Mouse (Mus musculus): Measurements from ENCODE around the gene Entpd1. TPM values are rescaled to one million over a fixed set of nuclear protein-coding genes. Genes with fewer than 3 reads are reported as not detected.
A peak's percentile ranks its signal among the peaks of the same experiment; 100 is the strongest.

Gene Entpd1
- polyA plus RNA-seq, 1 experiment = 8.4 TPM

GRCm38 (mm10) chr19:40630096-40630495 lies 17.9 kb downstream of the Entpd1 start:
- H3K36me3 ChIP-seq (ENCODE audit: control insufficient read depth, insufficient read depth, low read length) = no peaks in the 10 kb centered on the region
- 66% methylated on average over 3 of the region's 3 CpGs for WGBS
- no peaks in the 10 kb centered on the region for H3K27me3 ChIP-seq (replicated peaks; ENCODE audit: control insufficient read depth, insufficient read depth, low read length)
- DNase-seq = peak; percentile 63
- no peak for TF ChIP-seq POLR2A (IDR thresholded peaks at IDR 0.05; ENCODE audit: low read depth, low read length)
- no peak for TF ChIP-seq CTCF (conservative IDR thresholded peaks at IDR 0.05; ENCODE audit: insufficient read depth, insufficient read length, low read depth, low read length)
- H3K4me3 ChIP-seq (ENCODE audit: insufficient read depth, low read depth, low read length) = no peak overlapping the region
- H3K27ac ChIP-seq (ENCODE audit: insufficient read depth, low read depth, low read length) = no peak overlapping the region
- H3K4me1 ChIP-seq (ENCODE audit: control insufficient read depth, insufficient read depth, low read length) = no peaks in the 10 kb centered on the region

GRCm38 (mm10) chr19:40630606-40631005 lies 18.4 kb downstream of the Entpd1 start:
- no peak for TF ChIP-seq POLR2A (IDR thresholded peaks at IDR 0.05; ENCODE audit: low read depth, low read length)
- no peak for TF ChIP-seq CTCF (conservative IDR thresholded peaks at IDR 0.05; ENCODE audit: insufficient read depth, insufficient read length, low read depth, low read length)
- 64% methylated on average over 7 of the region's 7 CpGs for WGBS
- Histone ChIP-seq H3K4me3 (ENCODE audit: insufficient read depth, low read depth, low read length) (no peak overlapping the region), H3K27ac (ENCODE audit: insufficient read depth, low read depth, low read length) (peak overlapping the region; percentile 52; the same call in 1 of the 2 replicates), H3K36me3 (ENCODE audit: control insufficient read depth, insufficient read depth, low read length) (no peaks in the 10 kb centered on the region), H3K4me1 (ENCODE audit: control insufficient read depth, insufficient read depth, low read length) (no peaks in the 10 kb centered on the region), H3K27me3 (replicated peaks; ENCODE audit: control insufficient read depth, insufficient read depth, low read length) (no peaks in the 10 kb centered on the region)
- DNase-seq = peak; percentile 48

- TF ChIP-seq CTCF (conservative IDR thresholded peaks at IDR 0.05; ENCODE audit: insufficient read depth, insufficient read length, low read depth, low read length) (no peak), POLR2A (IDR thresholded peaks at IDR 0.05; ENCODE audit: low read depth, low read length) (no peak)
- H3K4me3 ChIP-seq (ENCODE audit: insufficient read depth, low read depth, low read length) = no peak overlapping the region
- H3K4me1 ChIP-seq (ENCODE audit: control insufficient read depth, insufficient read depth, low read length) = no peaks in the 10 kb centered on the region
- H3K27me3 ChIP-seq (replicated peaks; ENCODE audit: control insufficient read depth, insufficient read depth, low read length) = no peaks in the 10 kb centered on the region
- 58% methylated on average over 3 of the region's 3 CpGs for WGBS
- H3K36me3 ChIP-seq (ENCODE audit: control insufficient read depth, insufficient read depth, low read length) = no peaks in the 10 kb centered on the region
- no peak for DNase-seq
- H3K27ac ChIP-seq (ENCODE audit: insufficient read depth, low read depth, low read length) = no peak overlapping the region
Observed at GRCm38 (mm10) chr19:40632193-40632592, 20.0 kb downstream of the Entpd1 start.

- no peaks in the 10 kb centered on the region for H3K27me3 ChIP-seq (replicated peaks; ENCODE audit: control insufficient read depth, insufficient read depth, low read length)
- no peak for TF ChIP-seq POLR2A (IDR thresholded peaks at IDR 0.05; ENCODE audit: low read depth, low read length)
- no peak for TF ChIP-seq CTCF (conservative IDR thresholded peaks at IDR 0.05; ENCODE audit: insufficient read depth, insufficient read length, low read depth, low read length)
- H3K4me1 ChIP-seq (ENCODE audit: control insufficient read depth, insufficient read depth, low read length) = no peaks in the 10 kb centered on the region
- WGBS = 56% methylated on average over 5 of the region's 5 CpGs
- DNase-seq = no peak
- no peaks in the 10 kb centered on the region for H3K36me3 ChIP-seq (ENCODE audit: control insufficient read depth, insufficient read depth, low read length)
- no peak overlapping the region for H3K4me3 ChIP-seq (ENCODE audit: insufficient read depth, low read depth, low read length)
- H3K27ac ChIP-seq (ENCODE audit: insufficient read depth, low read depth, low read length) = no peak overlapping the region
Observed at GRCm38 (mm10) chr19:40632668-40633067, 20.5 kb downstream of the Entpd1 start.

- DNase-seq = no peak
- no peaks in the 10 kb centered on the region for H3K36me3 ChIP-seq (ENCODE audit: control insufficient read depth, insufficient read depth, low read length)
- H3K27ac ChIP-seq (ENCODE audit: insufficient read depth, low read depth, low read length) = no peak overlapping the region
- no peak overlapping the region for H3K4me3 ChIP-seq (ENCODE audit: insufficient read depth, low read depth, low read length)
- TF ChIP-seq CTCF (conservative IDR thresholded peaks at IDR 0.05; ENCODE audit: insufficient read depth, insufficient read length, low read depth, low read length) = 0 out of 2 replicates have a peak, but pooled peaks have one; percentile 8
- no peak for TF ChIP-seq POLR2A (IDR thresholded peaks at IDR 0.05; ENCODE audit: low read depth, low read length)
- H3K4me1 ChIP-seq (ENCODE audit: control insufficient read depth, insufficient read depth, low read length) = no peaks in the 10 kb centered on the region
- H3K27me3 ChIP-seq (replicated peaks; ENCODE audit: control insufficient read depth, insufficient read depth, low read length) = no peaks in the 10 kb centered on the region
- 68% methylated on average over 1 of the region's 1 CpGs for WGBS
Observed at GRCm38 (mm10) chr19:40633144-40633543, 21.0 kb downstream of the Entpd1 start.

- Histone ChIP-seq H3K36me3 (ENCODE audit: control insufficient read depth, insufficient read depth, low read length) (no peaks in the 10 kb centered on the region), H3K4me1 (ENCODE audit: control insufficient read depth, insufficient read depth, low read length) (no peaks in the 10 kb centered on the region), H3K27me3 (replicated peaks; ENCODE audit: control insufficient read depth, insufficient read depth, low read length) (no peaks in the 10 kb centered on the region), H3K27ac (ENCODE audit: insufficient read depth, low read depth, low read length) (peak overlapping the region; percentile 69), H3K4me3 (ENCODE audit: insufficient read depth, low read depth, low read length) (no peak overlapping the region)
- TF ChIP-seq CTCF (conservative IDR thresholded peaks at IDR 0.05; ENCODE audit: insufficient read depth, insufficient read length, low read depth, low read length) = no peak
- no peak for TF ChIP-seq POLR2A (IDR thresholded peaks at IDR 0.05; ENCODE audit: low read depth, low read length)
- 50% methylated on average over 4 of the region's 4 CpGs for WGBS
- peak; percentile 81 for DNase-seq
Observed at GRCm38 (mm10) chr19:40637091-40637490, 24.9 kb downstream of the Entpd1 start.

- 68% methylated on average over 7 of the region's 7 CpGs for WGBS
- peak overlapping the region; percentile 69; the same call in 1 of the 2 replicates for H3K27ac ChIP-seq (ENCODE audit: insufficient read depth, low read depth, low read length)
Observed at GRCm38 (mm10) chr19:40637601-40638000, 25.4 kb downstream of the Entpd1 start.

More at GRCm38 (mm10) chr19:40637601-40638000, 25.4 kb downstream of the Entpd1 start:
- Histone ChIP-seq H3K36me3 (ENCODE audit: control insufficient read depth, insufficient read depth, low read length) (no peaks in the 10 kb centered on the region), H3K27me3 (replicated peaks; ENCODE audit: control insufficient read depth, insufficient read depth, low read length) (no peaks in the 10 kb centered on the region), H3K4me3 (ENCODE audit: insufficient read depth, low read depth, low read length) (no peak overlapping the region), H3K4me1 (ENCODE audit: control insufficient read depth, insufficient read depth, low read length) (no peaks in the 10 kb centered on the region)
- DNase-seq = no peak
- TF ChIP-seq CTCF (conservative IDR thresholded peaks at IDR 0.05; ENCODE audit: insufficient read depth, insufficient read length, low read depth, low read length) = no peak

Measured in kidney, adult 2 months (tissue).